Mouse (Mus musculus): ENCODE measurements at regions not wholly inside any gene's neighbourhood (a gene's known extent, or its start where the extent isn't known, plus 50 kb on each side); places are given as distances from the start of the nearest gene placed in this dataset.
A peak's percentile ranks its signal among the peaks of the same experiment; 100 is the strongest.
"Not testable (repeated sequence)": the region's sequence is repeated elsewhere in the genome, so short reads cannot be mapped to it uniquely, and the experiment has no call there.

- WGBS: 64% methylated on average over 3 of the region's 3 CpGs
- Histone ChIP-seq H3K9me3 (no peaks in the 10 kb centered on the region), H3K4me1 (replicated peaks) (peaks cover 18% of the 10 kb centered on the region), H3K9ac (replicated peaks) (no peak overlapping the region), H3K27ac (no peak overlapping the region), H3K4me3 (replicated peaks) (no peak overlapping the region), H3K4me2 (no peak overlapping the region), H3K36me3 (no peaks in the 10 kb centered on the region), H3K27me3 (no peaks in the 10 kb centered on the region)
- no peak for ATAC-seq (ENCODE audit: insufficient number of reproducible peaks, insufficient read depth, low FRiP score, low TSS enrichment, low read depth)
These were observed 50.9 kb upstream of the Hivep1 start for GRCm38 (mm10) chr13:42000966-42001365.

- ATAC-seq (ENCODE audit: insufficient number of reproducible peaks, insufficient read depth, low FRiP score, low TSS enrichment, low read depth): peak; percentile 92
- H3K4me1 ChIP-seq (replicated peaks): peaks cover 18% of the 10 kb centered on the region
- WGBS: 7% methylated on average over 9 of the region's 9 CpGs
- no peaks in the 10 kb centered on the region for H3K27me3 ChIP-seq
- H3K36me3 ChIP-seq: no peaks in the 10 kb centered on the region
- H3K27ac ChIP-seq: peak overlapping the region; percentile 86
- 0 out of 2 replicates have a peak overlapping the region, but pooled peaks have one; percentile 27 for H3K9ac ChIP-seq (replicated peaks)
- H3K4me3 ChIP-seq (replicated peaks): peak overlapping the region; percentile 18; the same call in 1 of the 2 replicates
- H3K9me3 ChIP-seq: no peaks in the 10 kb centered on the region
- peak overlapping the region; percentile 46 for H3K4me2 ChIP-seq
These were observed 53.9 kb upstream of the Hivep1 start for GRCm38 (mm10) chr13:41997883-41998282.

- 57% methylated on average over 3 of the region's 3 CpGs for WGBS
- Histone ChIP-seq H3K9me3 (no peaks in the 10 kb centered on the region), H3K4me3 (replicated peaks) (no peak overlapping the region), H3K9ac (replicated peaks) (no peak overlapping the region), H3K27me3 (no peaks in the 10 kb centered on the region), H3K27ac (no peak overlapping the region), H3K36me3 (no peaks in the 10 kb centered on the region), H3K4me1 (replicated peaks) (peaks cover 18% of the 10 kb centered on the region), H3K4me2 (no peak overlapping the region)
- ATAC-seq (ENCODE audit: insufficient number of reproducible peaks, insufficient read depth, low FRiP score, low TSS enrichment, low read depth): no peak
These were observed 57.7 kb upstream of the Hivep1 start for GRCm38 (mm10) chr13:41994126-41994525.

GRCm38 (mm10) chr13:41975918-41976317 lies 75.9 kb upstream of the Hivep1 start:
- 68% methylated on average over 3 of the region's 3 CpGs for WGBS
- Histone ChIP-seq H3K36me3 (no peaks in the 10 kb centered on the region), H3K4me2 (no peak overlapping the region), H3K4me3 (replicated peaks) (no peak overlapping the region), H3K27ac (no peak overlapping the region), H3K9me3 (no peaks in the 10 kb centered on the region), H3K4me1 (replicated peaks) (no peaks in the 10 kb centered on the region), H3K9ac (replicated peaks) (no peak overlapping the region), H3K27me3 (no peaks in the 10 kb centered on the region)
- no peak for ATAC-seq (ENCODE audit: insufficient number of reproducible peaks, insufficient read depth, low FRiP score, low TSS enrichment, low read depth)

GRCm38 (mm10) chr13:41962915-41963314 lies 88.9 kb upstream of the Hivep1 start:
- no peak for ATAC-seq (ENCODE audit: insufficient number of reproducible peaks, insufficient read depth, low FRiP score, low TSS enrichment, low read depth)
- Histone ChIP-seq H3K9me3 (no peaks in the 10 kb centered on the region), H3K27ac (no peak overlapping the region), H3K27me3 (no peaks in the 10 kb centered on the region), H3K4me1 (replicated peaks) (no peaks in the 10 kb centered on the region; the same call in 1 of the 2 replicates), H3K4me3 (replicated peaks) (no peak overlapping the region), H3K4me2 (no peak overlapping the region), H3K36me3 (no peaks in the 10 kb centered on the region), H3K9ac (replicated peaks) (no peak overlapping the region)
- 77% methylated on average over 3 of the region's 3 CpGs for WGBS

- H3K27ac ChIP-seq; H3K4me1 ChIP-seq (replicated peaks); H3K9me3 ChIP-seq; H3K27me3 ChIP-seq; H3K4me2 ChIP-seq; H3K36me3 ChIP-seq; H3K4me3 ChIP-seq (replicated peaks); ATAC-seq (ENCODE audit: insufficient number of reproducible peaks, insufficient read depth, low FRiP score, low TSS enrichment, low read depth); H3K9ac ChIP-seq (replicated peaks): not testable (repeated sequence)
- WGBS: 84% methylated on average over 3 of the region's 3 CpGs
These were observed 90.9 kb upstream of the Hivep1 start for GRCm38 (mm10) chr13:41960960-41961359.

GRCm38 (mm10) chr13:41957932-41958331 lies 93.9 kb upstream of the Hivep1 start:
- 83% methylated on average over 4 of the region's 4 CpGs for WGBS
- Histone ChIP-seq H3K36me3 (no peaks in the 10 kb centered on the region), H3K27me3 (no peaks in the 10 kb centered on the region), H3K9ac (replicated peaks) (no peak overlapping the region), H3K9me3 (no peaks in the 10 kb centered on the region), H3K4me3 (replicated peaks) (no peak overlapping the region), H3K27ac (no peak overlapping the region), H3K4me1 (replicated peaks) (no peaks in the 10 kb centered on the region), H3K4me2 (no peak overlapping the region)
- no peak for ATAC-seq (ENCODE audit: insufficient number of reproducible peaks, insufficient read depth, low FRiP score, low TSS enrichment, low read depth)

- 83% methylated on average over 4 of the region's 4 CpGs for WGBS
- Histone ChIP-seq H3K27me3 (no peaks in the 10 kb centered on the region), H3K36me3 (no peaks in the 10 kb centered on the region), H3K27ac (no peak overlapping the region), H3K4me2 (no peak overlapping the region), H3K4me1 (replicated peaks) (no peaks in the 10 kb centered on the region), H3K9me3 (no peaks in the 10 kb centered on the region), H3K9ac (replicated peaks) (no peak overlapping the region), H3K4me3 (replicated peaks) (no peak overlapping the region)
- ATAC-seq (ENCODE audit: insufficient number of reproducible peaks, insufficient read depth, low FRiP score, low TSS enrichment, low read depth): no peak
These were observed 95.9 kb upstream of the Hivep1 start for GRCm38 (mm10) chr13:41955884-41956283.

- no peak for ATAC-seq (ENCODE audit: insufficient number of reproducible peaks, insufficient read depth, low FRiP score, low TSS enrichment, low read depth)
- Histone ChIP-seq H3K27me3 (no peaks in the 10 kb centered on the region), H3K9ac (replicated peaks) (no peak overlapping the region), H3K27ac (no peak overlapping the region), H3K4me2 (no peak overlapping the region), H3K4me1 (replicated peaks) (no peaks in the 10 kb centered on the region), H3K4me3 (replicated peaks) (no peak overlapping the region), H3K36me3 (no peaks in the 10 kb centered on the region), H3K9me3 (no peaks in the 10 kb centered on the region)
- 70% methylated on average over 3 of the region's 3 CpGs for WGBS
These were observed 96.6 kb upstream of the Hivep1 start for GRCm38 (mm10) chr13:41955198-41955597.

GRCm38 (mm10) chr13:41952453-41952852 lies 99.4 kb upstream of the Hivep1 start:
- Histone ChIP-seq H3K27ac (no peak overlapping the region), H3K4me1 (replicated peaks) (no peaks in the 10 kb centered on the region), H3K27me3 (no peaks in the 10 kb centered on the region), H3K4me3 (replicated peaks) (no peak overlapping the region), H3K9me3 (no peaks in the 10 kb centered on the region), H3K4me2 (no peak overlapping the region), H3K9ac (replicated peaks) (no peak overlapping the region), H3K36me3 (no peaks in the 10 kb centered on the region)
- WGBS: 78% methylated on average over 3 of the region's 3 CpGs
- ATAC-seq (ENCODE audit: insufficient number of reproducible peaks, insufficient read depth, low FRiP score, low TSS enrichment, low read depth): no peak

GRCm38 (mm10) chr13:41948241-41948640 lies 100.8 kb upstream of the Adtrp start:
- Histone ChIP-seq H3K4me3 (replicated peaks) (no peak overlapping the region), H3K36me3 (no peaks in the 10 kb centered on the region), H3K4me2 (no peak overlapping the region), H3K4me1 (replicated peaks) (no peaks in the 10 kb centered on the region), H3K27ac (no peak overlapping the region), H3K27me3 (no peaks in the 10 kb centered on the region), H3K9me3 (no peaks in the 10 kb centered on the region), H3K9ac (replicated peaks) (no peak overlapping the region)
- no peak for ATAC-seq (ENCODE audit: insufficient number of reproducible peaks, insufficient read depth, low FRiP score, low TSS enrichment, low read depth)
- WGBS: 76% methylated on average over 3 of the region's 3 CpGs

- Histone ChIP-seq H3K27me3 (no peaks in the 10 kb centered on the region), H3K9ac (replicated peaks) (no peak overlapping the region), H3K4me1 (replicated peaks) (no peaks in the 10 kb centered on the region), H3K9me3 (no peaks in the 10 kb centered on the region), H3K36me3 (no peaks in the 10 kb centered on the region), H3K27ac (no peak overlapping the region), H3K4me2 (no peak overlapping the region), H3K4me3 (replicated peaks) (no peak overlapping the region)
- ATAC-seq (ENCODE audit: insufficient number of reproducible peaks, insufficient read depth, low FRiP score, low TSS enrichment, low read depth): no peak
- WGBS: 83% methylated on average over 12 of the region's 12 CpGs
These were observed 85.0 kb upstream of the Adtrp start for GRCm38 (mm10) chr13:41932313-41933100.
